ENCODE assay signal across 10 mouse cellular contexts in the genomic region with DNA sequence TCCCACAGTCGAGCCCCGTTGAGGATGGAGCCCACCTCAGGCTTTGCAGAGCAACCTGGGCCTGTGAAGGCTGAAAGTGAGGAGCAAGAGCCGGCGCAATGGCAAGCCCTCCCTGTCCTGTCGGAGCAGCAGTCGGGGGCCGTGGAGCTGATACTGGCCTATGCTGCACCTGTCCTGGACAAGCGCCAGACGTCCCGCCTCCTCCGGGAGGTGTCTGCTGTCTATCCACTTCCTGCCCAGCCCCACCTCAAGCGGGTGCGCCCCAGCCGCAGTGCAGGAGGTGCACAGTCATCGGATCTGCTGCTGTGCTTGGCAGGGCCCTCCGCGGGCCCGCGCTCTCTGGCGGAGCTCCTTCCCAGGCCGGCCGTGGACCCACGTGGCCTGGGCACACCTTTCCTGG. TPM values are rescaled to one million over a fixed set of nuclear protein-coding genes. Genes with fewer than 3 reads are reported as not detected.
A peak's percentile ranks its signal among the peaks of the same experiment; 100 is the strongest.
DNase-seq lines count a peak whose midpoint lies in the region; ATAC-seq lines count a peak whose summit lies in the region.
"Had no signal": no experiment of that assay in that cellular context is flagged by ENCODE, and none has a peak within 500 bp of the region (broad histone marks: within the 10 kb centered on the region; RNA-seq: fewer than 3 reads in every experiment).

No protein-coding gene starts in this region.

- ATAC-seq in inflammation-experienced regulatory T-cells, adult 6 months: peak; percentile 36

- peak; percentile 4 to 21 for DNase-seq in layer of hippocampus, postnatal 10 days (ENCODE audit: low spot score in 2 of 2)
- DNase-seq in layer of hippocampus, postnatal 25 days (ENCODE audit: extremely low spot score in 1 of 2, low spot score in 1 of 2): no peak
- DNase-seq in ES-CJ7 (ENCODE audit: low read depth, low spot score): peak; percentile 54
- DNase-seq in thymus, postnatal 0 days (ENCODE audit: low spot score): peak; percentile 55
- no peak for DNase-seq in yolk sac, embryonic 10.5 days (ENCODE audit: low spot score)
- DNase-seq in kidney, postnatal 14 days: no peak
- no peak for DNase-seq in adrenal gland, adult 2 months
- DNase-seq: adrenal gland, adult 8-10 months; kidney, postnatal 36 days had no signal

RNA-seq across cellular contexts. Expression of a gene that starts 0.5 kb away (rescaled TPM):
- 1 to 10 TPM; 2.6 to 3.0 TPM for total RNA-seq in layer of hippocampus, postnatal 10 days (2021)
- total RNA-seq in layer of hippocampus, postnatal 25 days (2021): 1 to 10 TPM; 2.4 to 3.4 TPM
- polyA plus RNA-seq in inflammation-experienced regulatory T-cells, adult 6 months (2017; shearing (Covaris generic)): 1 to 10 TPM; 5.3 to 8.4 (median 8.3) TPM
- 2.8 and 4.2 TPM in 2 replicates for polyA plus RNA-seq in thymus, postnatal 0 days (2015; fragmentation: Nextera tagmentation; extraction: Ambion mirVana)
- total RNA-seq in adrenal gland, adult 2 months (2021): 1 to 10 TPM; 1.3 to 1.4 TPM
- 2.2 and 2.3 TPM in 2 replicates for polyA plus RNA-seq in adrenal gland, adult 2 months (2012; rRNA removed)

RNA-seq across cellular contexts. Expression of a gene that starts 3.6 kb away (rescaled TPM):
- total RNA-seq in layer of hippocampus, postnatal 10 days (2021): 1 to 10 TPM; 2.1 to 4.5 TPM
- total RNA-seq in layer of hippocampus, postnatal 25 days (2021): 1 to 10 TPM; 1.7 to 1.8 TPM
- polyA plus RNA-seq in inflammation-experienced regulatory T-cells, adult 6 months (2017; shearing (Covaris generic)): 1 to 10 TPM; 2.6 to 4.2 (median 3.1) TPM
- polyA plus RNA-seq in thymus, postnatal 0 days (2015; fragmentation: Nextera tagmentation; extraction: Ambion mirVana): 6.9 and 10.2 TPM in 2 replicates
- total RNA-seq in adrenal gland, adult 2 months (2021): 1 to 10 TPM; 2.0 to 4.0 TPM
- polyA plus RNA-seq in adrenal gland, adult 2 months (2012; rRNA removed): 31.5 and 33.0 TPM in 2 replicates

RNA-seq across cellular contexts. Expression of a gene that starts 3.6 kb away (rescaled TPM):
- 10 to 100 TPM; 34.9 to 42.9 TPM for total RNA-seq in layer of hippocampus, postnatal 10 days (2021)
- total RNA-seq in layer of hippocampus, postnatal 25 days (2021): 10 to 100 TPM; 44.1 to 45.5 TPM
- 100 to 1,000 TPM in 2 of 3 experiments, 10 to 100 TPM in 1; 96.2 to 110 (median 108) TPM for polyA plus RNA-seq in inflammation-experienced regulatory T-cells, adult 6 months (2017; shearing (Covaris generic))
- polyA plus RNA-seq in thymus, postnatal 0 days (2015; fragmentation: Nextera tagmentation; extraction: Ambion mirVana): 50.4 and 52.9 TPM in 2 replicates
- total RNA-seq in adrenal gland, adult 2 months (2021): 10 to 100 TPM; 55.9 to 68.7 TPM
- polyA plus RNA-seq in adrenal gland, adult 2 months (2012; rRNA removed): 161 and 190 TPM in 2 replicates

RNA-seq across cellular contexts. Expression of a gene that starts 16.2 kb away (rescaled TPM):
- total RNA-seq in layer of hippocampus, postnatal 10 days (2021): 100 to 1,000 TPM; 179 to 191 TPM
- total RNA-seq in layer of hippocampus, postnatal 25 days (2021): 100 to 1,000 TPM; 184 to 192 TPM
- 10 to 100 TPM in 2 of 3 experiments, 1 to 10 TPM in 1; 8.6 to 12.0 (median 11.4) TPM for polyA plus RNA-seq in inflammation-experienced regulatory T-cells, adult 6 months (2017; shearing (Covaris generic))
- polyA plus RNA-seq in thymus, postnatal 0 days (2015; fragmentation: Nextera tagmentation; extraction: Ambion mirVana): 103 and 118 TPM in 2 replicates
- total RNA-seq in adrenal gland, adult 2 months (2021): 100 to 1,000 TPM in 1 of 2 experiments, 10 to 100 TPM in 1; 86.5 to 104 TPM
- 613 and 625 TPM in 2 replicates for polyA plus RNA-seq in adrenal gland, adult 2 months (2012; rRNA removed)

RNA-seq across cellular contexts. Expression of a gene that starts 16.3 kb away (rescaled TPM):
- total RNA-seq in layer of hippocampus, postnatal 10 days (2021): 100 to 1,000 TPM; 146 to 157 TPM
- 100 to 1,000 TPM; 208 to 236 TPM for total RNA-seq in layer of hippocampus, postnatal 25 days (2021)
- polyA plus RNA-seq in inflammation-experienced regulatory T-cells, adult 6 months (2017; shearing (Covaris generic)): 10 to 100 TPM; 11.7 to 16.3 (median 13.2) TPM
- 153 and 160 TPM in 2 replicates for polyA plus RNA-seq in thymus, postnatal 0 days (2015; fragmentation: Nextera tagmentation; extraction: Ambion mirVana)
- total RNA-seq in adrenal gland, adult 2 months (2021): 100 to 1,000 TPM; 110 to 133 TPM
- 241 and 255 TPM in 2 replicates for polyA plus RNA-seq in adrenal gland, adult 2 months (2012; rRNA removed)

Comparison
In these comparisons a context has a peak if more than half of its experiments do, and no peak if none do; other contexts are left out.
1. DNase-seq: peak in layer of hippocampus, postnatal 10 days (2 of 2), ES-CJ7 (single experiment) and thymus, postnatal 0 days (single experiment); none in layer of hippocampus, postnatal 25 days (0 of 2), yolk sac, embryonic 10.5 days (single experiment), kidney, postnatal 14 days (single experiment) and adrenal gland, adult 2 months (single experiment).